Mouse (Mus musculus) liver, embryonic 16.5 days (tissue): ENCODE results near the gene Srgap2. TPM values are rescaled to one million over a fixed set of nuclear protein-coding genes. Genes with fewer than 3 reads are reported as not detected.
A peak's percentile ranks its signal among the peaks of the same experiment; 100 is the strongest.

Source experiments
- ATAC-seq: fragments of 200-750 bp; cut with Nextera tagmentation; 2 replicates; pipeline ENCODE4 v1.8.0; 2017; ENCODE audit warnings: low read depth, mild to moderate bottlenecking, moderate number of reproducible peaks, moderate library complexity
- H3K27ac ChIP-seq: fragments of 300-500 bp; sonication (generic); 2 replicates; pipeline ENCODE4 v1.5.1; 2014; ENCODE audit warnings: mild to moderate bottlenecking, low read length
- H3K27me3 ChIP-seq: fragments of 300-500 bp; sonication (generic); 2 replicates; pipeline ENCODE4 v1.6.1; 2014; ENCODE audit warnings: low read depth, low read length, mixed read lengths; ENCODE audit not compliant: control insufficient read depth, insufficient read depth
- H3K36me3 ChIP-seq: fragments of 300-500 bp; sonication (generic); 2 replicates; pipeline ENCODE4 v1.6.1; 2014; ENCODE audit warnings: mild to moderate bottlenecking; ENCODE audit not compliant: control insufficient read depth, insufficient read depth
- H3K4me1 ChIP-seq: fragments of 300-500 bp; sonication (generic); 2 replicates; pipeline ENCODE4 v1.6.1; 2014; ENCODE audit warnings: low read depth, low read length, mixed read lengths; ENCODE audit not compliant: control insufficient read depth
- H3K4me2 ChIP-seq: fragments of 300-500 bp; sonication (generic); 2 replicates; pipeline ENCODE4 v1.6.1; 2014; ENCODE audit warnings: low read depth, low read length, mixed read lengths
- H3K4me3 ChIP-seq: fragments of 300-500 bp; sonication (generic); 2 replicates; pipeline ENCODE4 v1.5.1; 2014; ENCODE audit warnings: low read depth, mild to moderate bottlenecking, low read length
- H3K9ac ChIP-seq: fragments of 300-500 bp; sonication (generic); 2 replicates; pipeline ENCODE4 v1.6.1; 2014; ENCODE audit warnings: low read depth, low read length
- H3K9me3 ChIP-seq: fragments of 300-500 bp; sonication (generic); replicated peaks from 2 replicates; pipeline ENCODE4 v1.6.1; 2016; ENCODE audit warnings: low read length; ENCODE audit not compliant: control insufficient read depth
- WGBS: fragments of 180-500 bp; shearing (Covaris S2); extraction: QIAGEN DNeasy Blood & Tissue Kit; methylation state at CpG from one replicate; pipeline ENCODE4 v1.1.7; 2014; ENCODE audit not compliant: insufficient replicate concordance; 5-methylcytosine and 5-hydroxymethylcytosine counted together
- polyA plus RNA-seq: library from polyadenylated mRNA; unstranded; fragments of >200 nt; fragmentation: Nextera tagmentation; extraction: Ambion mirVana; gene quantifications from 2 replicates; pipeline ENCODE4 v1.2.1, GENCODE M21; 2015

Gene Srgap2
- polyA plus RNA-seq, 1 experiment from 2014 or later: 5.3 TPM

DNA sequence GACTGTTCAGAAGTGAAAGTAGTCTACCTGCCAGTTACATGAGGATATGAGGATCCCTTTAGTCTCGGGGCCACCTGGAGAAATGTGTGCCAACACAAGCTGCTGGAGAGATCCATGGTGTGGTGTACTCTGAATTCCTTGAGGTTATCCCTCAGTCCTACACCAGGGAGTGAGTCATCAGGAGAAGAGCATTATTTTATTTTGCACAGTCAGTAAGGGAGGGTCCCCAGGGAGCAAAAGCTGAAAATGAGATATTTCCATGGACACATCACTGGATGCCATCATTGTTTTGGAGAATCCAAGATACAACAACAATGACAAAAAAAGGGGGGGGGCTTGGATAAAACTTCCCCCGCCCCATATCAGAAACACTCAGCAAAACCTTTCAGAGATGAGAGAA lies 24.8 kb upstream of the Srgap2 start:
- Histone ChIP-seq H3K4me1 (no peaks in the 10 kb centered on the region), H3K27ac (no peak overlapping the region), H3K9me3 (no peaks in the 10 kb centered on the region), H3K27me3 (no peaks in the 10 kb centered on the region), H3K9ac (no peak overlapping the region), H3K4me3 (no peak overlapping the region), H3K4me2 (no peak overlapping the region), H3K36me3 (no peaks in the 10 kb centered on the region)
- 42% methylated on average over 2 of the region's 2 CpGs for WGBS
- ATAC-seq: no peak

DNA sequence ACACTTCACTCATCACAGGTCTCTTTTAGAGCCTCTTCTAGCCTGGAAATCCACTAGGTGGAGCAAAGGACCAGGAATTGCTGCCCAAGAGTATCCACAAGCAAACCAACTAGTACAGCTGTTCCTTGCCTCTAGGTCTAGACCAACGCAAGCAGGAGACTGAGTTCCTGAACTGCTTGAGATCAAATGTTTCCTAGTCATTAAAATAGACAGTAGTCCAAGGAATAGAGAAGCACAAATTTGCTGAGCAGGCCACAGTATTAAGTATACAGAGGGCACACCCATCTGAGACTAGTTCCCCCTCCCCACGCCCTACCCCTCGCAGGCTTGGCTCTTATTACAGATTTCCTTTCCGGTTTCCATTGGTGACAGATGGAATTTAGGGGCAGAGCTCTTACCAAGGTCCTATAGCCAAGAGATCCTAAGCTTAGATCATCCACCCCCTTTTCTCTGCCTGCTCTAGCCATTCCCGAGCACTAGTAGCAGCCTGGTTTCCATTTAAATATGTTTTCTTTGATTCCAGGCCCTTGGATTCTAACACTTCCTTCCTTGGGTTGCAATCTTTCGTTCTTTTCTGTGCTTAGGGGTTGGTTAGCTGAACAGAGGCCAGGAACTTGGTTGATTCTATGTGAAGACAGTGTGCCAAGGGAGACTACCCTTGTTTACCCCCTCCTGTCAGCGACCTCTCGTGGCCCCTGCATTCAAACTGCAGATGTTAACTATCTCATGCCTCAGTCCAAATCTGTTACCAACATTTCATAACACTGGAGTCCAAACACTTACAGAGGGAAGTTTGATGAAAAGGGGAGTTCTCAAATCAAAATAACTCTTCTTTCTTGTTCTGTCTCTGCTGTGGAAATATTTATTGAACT lies 21.6 kb upstream of the Srgap2 start:
- ATAC-seq: no peak
- H3K4me3 ChIP-seq: no peak overlapping the region
- no peak overlapping the region for H3K4me2 ChIP-seq
- no peaks in the 10 kb centered on the region for H3K4me1 ChIP-seq
- WGBS: 42% methylated on average over 8 of the region's 8 CpGs
- no peaks in the 10 kb centered on the region for H3K27me3 ChIP-seq
- no peaks in the 10 kb centered on the region for H3K9me3 ChIP-seq
- no peak overlapping the region for H3K27ac ChIP-seq
- H3K36me3 ChIP-seq: no peaks in the 10 kb centered on the region
- no peak overlapping the region for H3K9ac ChIP-seq

DNA sequence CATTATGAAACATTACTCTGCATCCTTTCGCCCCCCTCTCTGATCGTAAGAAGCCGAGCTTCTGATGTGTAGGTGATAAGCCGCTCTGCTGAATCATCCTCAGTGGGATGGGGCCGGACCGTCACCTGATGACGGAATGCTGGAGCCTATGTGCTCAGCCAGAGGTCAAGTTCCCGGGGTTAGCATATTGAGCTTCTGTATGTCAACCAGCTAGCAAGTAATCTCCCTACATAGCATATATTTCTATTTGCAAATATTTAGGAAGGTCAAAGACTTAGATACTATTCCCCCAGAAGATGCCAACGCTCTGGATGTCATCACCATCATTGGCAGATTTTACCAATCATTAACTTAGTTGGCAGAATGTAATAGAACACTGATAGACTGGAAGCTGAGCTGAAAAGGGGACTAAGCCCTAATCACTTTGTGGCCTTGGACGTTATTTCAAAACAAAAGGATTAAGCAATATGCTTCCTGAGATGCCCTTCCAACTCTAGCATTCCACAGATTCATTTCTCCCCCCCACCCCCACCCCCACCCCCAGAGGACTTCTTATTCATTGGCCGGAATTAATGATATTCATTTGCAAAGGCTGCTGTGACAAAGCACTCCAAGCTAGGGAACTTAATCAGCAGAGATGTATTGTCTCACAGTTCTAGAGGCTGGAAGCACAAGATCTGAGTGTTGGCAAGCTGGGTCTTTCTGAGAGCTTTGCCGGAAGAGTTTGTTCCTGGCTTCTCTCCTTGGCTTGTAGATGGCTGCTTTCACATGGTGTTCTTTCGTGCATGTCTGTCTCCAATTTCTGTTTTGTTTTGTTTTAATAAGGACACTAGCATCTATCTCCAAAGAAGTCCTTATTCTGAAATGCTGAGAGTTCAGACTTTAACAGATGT lies 19.9 kb upstream of the Srgap2 start:
- no peak overlapping the region for H3K9ac ChIP-seq
- no peaks in the 10 kb centered on the region for H3K4me1 ChIP-seq
- H3K36me3 ChIP-seq: no peaks in the 10 kb centered on the region
- peak; percentile 55; the same call in 1 of the 2 replicates for ATAC-seq
- no peak overlapping the region for H3K4me2 ChIP-seq
- no peaks in the 10 kb centered on the region for H3K9me3 ChIP-seq
- H3K27ac ChIP-seq: no peak overlapping the region
- H3K27me3 ChIP-seq: no peaks in the 10 kb centered on the region
- 60% methylated on average over 13 of the region's 13 CpGs for WGBS
- no peak overlapping the region for H3K4me3 ChIP-seq

DNA sequence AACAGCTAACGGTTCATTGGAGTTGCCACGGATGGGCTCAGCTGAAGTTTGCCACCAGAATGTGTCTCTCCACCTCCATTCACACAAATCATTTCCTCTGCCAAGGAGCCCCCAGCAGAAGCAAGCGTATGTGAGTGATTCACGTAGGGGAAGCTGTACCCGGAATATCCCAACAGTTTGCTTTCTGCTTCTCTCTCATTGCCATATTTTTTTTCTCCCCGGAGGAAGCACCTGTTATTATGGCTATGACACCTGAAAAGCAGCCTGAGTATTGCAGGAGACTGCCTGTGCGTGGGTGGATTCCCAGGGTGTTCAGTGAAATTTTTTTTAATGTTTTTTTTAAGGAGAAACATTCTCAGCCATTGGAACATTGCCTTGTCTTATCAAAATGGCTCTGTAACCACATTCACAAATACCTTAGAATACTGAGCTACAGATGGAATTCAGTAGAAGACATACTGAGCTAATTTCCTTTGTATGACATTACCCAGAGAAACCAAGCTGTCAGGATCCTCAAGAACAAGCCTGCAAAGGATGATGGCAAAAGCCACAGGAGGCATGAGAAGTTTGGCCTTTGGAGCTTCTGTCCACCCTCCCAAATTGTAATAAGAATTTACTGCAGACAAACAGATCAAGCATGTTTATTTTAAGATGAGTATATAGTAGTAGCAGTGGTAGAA lies 16.9 kb upstream of the Srgap2 start:
- no peak overlapping the region for H3K27ac ChIP-seq
- 78% methylated on average over 7 of the region's 7 CpGs for WGBS
- H3K36me3 ChIP-seq: no peaks in the 10 kb centered on the region
- no peak overlapping the region for H3K4me3 ChIP-seq
- no peak for ATAC-seq
- no peak overlapping the region for H3K9ac ChIP-seq
- no peaks in the 10 kb centered on the region for H3K9me3 ChIP-seq
- H3K27me3 ChIP-seq: no peaks in the 10 kb centered on the region
- H3K4me2 ChIP-seq: no peak overlapping the region
- no peaks in the 10 kb centered on the region for H3K4me1 ChIP-seq

DNA sequence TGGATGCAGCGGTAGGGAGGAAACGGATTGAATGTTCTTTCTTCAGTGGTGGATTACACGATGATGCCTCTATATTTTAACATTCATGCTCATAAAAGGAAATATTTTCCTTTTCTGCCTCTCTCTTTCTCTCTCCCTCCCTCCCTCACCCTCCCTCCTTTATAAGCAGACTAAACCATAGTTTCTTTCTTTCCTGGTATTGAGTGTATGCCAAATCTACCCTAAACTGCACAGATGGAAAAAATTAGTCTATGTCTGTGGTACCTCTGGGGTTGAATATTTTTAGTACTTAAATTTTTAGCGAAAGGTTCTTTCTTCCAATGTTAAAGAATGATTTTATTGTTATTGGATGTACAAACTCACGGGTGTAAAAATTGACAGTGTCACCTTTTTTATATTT lies 14.8 kb upstream of the Srgap2 start:
- Histone ChIP-seq H3K4me1 (no peaks in the 10 kb centered on the region), H3K9ac (no peak overlapping the region), H3K36me3 (no peaks in the 10 kb centered on the region), H3K4me2 (no peak overlapping the region), H3K27ac (no peak overlapping the region), H3K9me3 (no peaks in the 10 kb centered on the region), H3K27me3 (no peaks in the 10 kb centered on the region), H3K4me3 (no peak overlapping the region)
- 69% methylated on average over 5 of the region's 5 CpGs for WGBS
- no peak for ATAC-seq

DNA sequence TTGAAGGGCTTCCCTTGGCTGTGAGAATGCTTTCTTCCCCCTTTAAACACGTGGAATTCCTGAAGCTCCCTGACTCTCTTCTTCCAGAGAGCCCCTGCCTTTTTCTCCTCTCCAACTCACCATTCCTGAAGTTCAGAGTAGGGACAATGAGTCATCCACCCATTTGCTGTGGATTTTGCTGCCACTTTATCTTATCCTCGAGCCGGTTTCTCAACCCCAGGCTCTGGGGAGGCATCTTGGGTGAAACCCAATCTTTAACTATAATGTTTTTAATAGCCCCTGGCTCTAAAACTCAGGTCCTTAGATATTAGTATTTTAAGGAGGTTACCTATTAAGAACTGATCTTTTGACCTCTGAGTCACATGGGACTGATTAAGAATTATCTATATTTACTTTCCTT lies 14.3 kb upstream of the Srgap2 start:
- Histone ChIP-seq H3K4me1 (no peaks in the 10 kb centered on the region), H3K27ac (no peak overlapping the region), H3K4me2 (no peak overlapping the region), H3K27me3 (no peaks in the 10 kb centered on the region), H3K4me3 (no peak overlapping the region), H3K9me3 (no peaks in the 10 kb centered on the region), H3K9ac (no peak overlapping the region), H3K36me3 (no peaks in the 10 kb centered on the region)
- WGBS: 53% methylated on average over 3 of the region's 3 CpGs
- ATAC-seq: no peak

DNA sequence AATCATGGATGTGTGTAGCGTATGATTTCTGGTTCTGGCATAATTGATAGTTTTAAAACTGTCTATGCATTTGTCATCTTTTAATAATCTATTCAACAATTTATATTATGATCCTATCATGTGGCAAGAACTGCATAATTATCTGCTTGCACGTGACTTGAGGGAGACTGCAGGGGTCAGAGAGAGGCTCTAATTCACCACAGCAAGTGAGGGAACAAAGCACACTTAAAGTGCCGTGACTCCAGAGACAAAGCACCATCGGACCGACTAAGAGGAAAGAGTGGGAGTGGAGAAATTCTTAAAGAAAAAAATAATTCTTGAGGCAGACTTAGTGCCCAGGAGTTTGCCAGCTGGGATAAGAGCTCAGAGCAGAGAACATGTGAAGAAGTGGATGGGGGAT lies 13.6 kb upstream of the Srgap2 start:
- no peaks in the 10 kb centered on the region for H3K27me3 ChIP-seq
- no peak for ATAC-seq
- H3K27ac ChIP-seq: no peak overlapping the region
- no peak overlapping the region for H3K4me3 ChIP-seq
- 67% methylated on average over 5 of the region's 5 CpGs for WGBS
- H3K4me1 ChIP-seq: no peaks in the 10 kb centered on the region
- no peaks in the 10 kb centered on the region for H3K36me3 ChIP-seq
- no peak overlapping the region for H3K4me2 ChIP-seq
- H3K9me3 ChIP-seq: no peaks in the 10 kb centered on the region
- no peak overlapping the region for H3K9ac ChIP-seq

DNA sequence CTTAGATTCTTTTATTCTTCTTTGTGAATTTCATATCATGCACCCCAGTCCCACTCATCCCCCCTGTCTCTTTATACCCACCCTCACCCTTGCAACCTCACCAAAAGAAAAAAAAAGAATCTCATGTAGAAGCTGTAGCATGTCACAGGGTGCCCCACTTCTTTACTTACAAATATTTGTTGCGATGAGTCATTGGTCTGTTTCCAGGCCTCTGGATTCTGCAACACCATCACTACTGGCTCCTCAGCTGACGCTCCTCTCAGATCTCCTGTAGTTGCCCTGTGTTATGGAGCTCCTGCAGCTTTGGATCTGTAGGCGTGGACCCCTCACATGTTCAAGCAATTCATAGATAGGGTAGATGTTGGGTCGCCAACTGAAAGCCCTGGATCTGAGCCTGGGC lies 12.6 kb upstream of the Srgap2 start:
- H3K36me3 ChIP-seq: no peaks in the 10 kb centered on the region
- H3K9ac ChIP-seq: no peak overlapping the region
- no peaks in the 10 kb centered on the region for H3K9me3 ChIP-seq
- no peaks in the 10 kb centered on the region for H3K4me1 ChIP-seq
- no peak overlapping the region for H3K27ac ChIP-seq
- no peak for ATAC-seq
- WGBS: 71% methylated on average over 4 of the region's 4 CpGs
- H3K4me2 ChIP-seq: no peak overlapping the region
- H3K27me3 ChIP-seq: no peaks in the 10 kb centered on the region
- H3K4me3 ChIP-seq: no peak overlapping the region
